Mouse (Mus musculus): ENCODE results near the gene Bbx.

Gene Bbx

GRCm38 (mm10) chr16:50315349-50315969 is 116.7 kb downstream of the Bbx start:
- no peak for DNase-seq (ENCODE audit: low read depth, low spot score)

- DNase-seq (ENCODE audit: low read depth, low spot score): no peak
Measured at GRCm38 (mm10) chr16:50311588-50311987, 120.6 kb downstream of the Bbx start.

DNA sequence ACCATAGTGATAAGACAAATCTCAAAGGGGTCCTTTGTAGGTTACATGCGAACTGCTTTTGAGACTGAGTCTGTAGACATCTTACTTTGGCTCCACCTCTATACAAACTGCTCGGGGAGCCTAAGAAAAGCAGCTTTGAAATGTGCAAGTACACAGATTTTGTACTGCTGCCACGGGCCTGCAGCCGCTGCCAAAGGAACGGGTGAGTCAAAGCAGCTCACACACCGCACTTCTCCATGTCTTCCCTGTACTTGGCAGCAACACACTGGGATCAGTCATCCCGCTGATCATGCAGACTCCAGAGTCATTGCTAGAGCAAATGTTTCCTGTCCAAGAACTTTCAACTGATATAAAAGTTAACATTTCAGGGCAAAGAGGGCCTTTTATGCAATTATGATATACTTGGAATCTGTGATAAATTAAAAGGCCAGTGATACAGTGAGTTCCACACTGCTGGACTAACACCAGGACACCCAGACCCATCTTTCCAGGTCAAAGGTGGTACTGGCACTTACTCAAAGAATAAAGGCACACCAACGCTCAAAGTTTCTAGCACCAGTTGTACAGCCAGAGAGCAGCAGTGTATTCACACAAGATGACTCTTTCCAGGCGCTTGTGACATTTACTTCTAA is 122.7 kb downstream of the Bbx start:
- no peak for DNase-seq (ENCODE audit: low read depth, low spot score)

- DNase-seq (ENCODE audit: low read depth, low spot score): no peak
Measured at GRCm38 (mm10) chr16:50308256-50308655, 123.9 kb downstream of the Bbx start.

DNA sequence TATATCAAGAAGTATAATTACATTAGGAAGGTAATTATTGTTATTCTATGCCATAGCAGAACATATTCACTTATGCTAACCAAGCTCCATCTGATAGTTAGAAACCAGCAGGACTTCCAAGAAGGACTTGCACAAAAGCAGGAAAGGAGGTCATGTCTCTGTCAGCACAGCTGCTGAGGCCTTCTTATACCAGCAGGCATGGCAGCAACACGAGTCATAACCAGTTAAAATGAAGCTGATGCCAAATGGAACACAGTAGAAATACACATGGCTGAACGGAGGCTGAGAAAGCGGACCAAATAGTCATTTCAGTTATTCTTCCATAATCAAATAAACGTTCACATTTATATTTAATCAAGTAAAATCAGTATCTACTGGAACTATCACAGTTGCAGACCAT is 125.0 kb downstream of the Bbx start:
- no peak for DNase-seq (ENCODE audit: low read depth, low spot score)

DNA sequence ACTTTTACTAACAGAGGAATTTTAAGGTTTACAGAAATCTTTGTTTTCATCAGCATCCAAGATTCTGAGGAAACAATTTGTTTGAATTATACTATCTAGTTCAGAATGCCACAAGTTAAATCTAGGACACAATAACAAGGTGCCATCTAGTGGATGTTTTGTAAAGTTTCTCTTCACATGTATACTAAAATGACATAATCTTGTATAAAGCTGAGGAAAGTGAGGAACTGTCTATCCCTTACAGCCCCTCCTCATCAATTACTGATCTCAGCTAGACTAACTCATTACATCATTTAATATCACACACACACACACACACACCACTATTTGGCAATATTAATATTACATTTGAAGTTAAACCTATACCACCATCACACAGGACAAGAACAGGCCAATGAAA is 125.5 kb downstream of the Bbx start:
- no peak for DNase-seq (ENCODE audit: low read depth, low spot score)

- DNase-seq (ENCODE audit: low read depth, low spot score): no peak
Measured at GRCm38 (mm10) chr16:50305156-50305555, 127.0 kb downstream of the Bbx start.

DNA sequence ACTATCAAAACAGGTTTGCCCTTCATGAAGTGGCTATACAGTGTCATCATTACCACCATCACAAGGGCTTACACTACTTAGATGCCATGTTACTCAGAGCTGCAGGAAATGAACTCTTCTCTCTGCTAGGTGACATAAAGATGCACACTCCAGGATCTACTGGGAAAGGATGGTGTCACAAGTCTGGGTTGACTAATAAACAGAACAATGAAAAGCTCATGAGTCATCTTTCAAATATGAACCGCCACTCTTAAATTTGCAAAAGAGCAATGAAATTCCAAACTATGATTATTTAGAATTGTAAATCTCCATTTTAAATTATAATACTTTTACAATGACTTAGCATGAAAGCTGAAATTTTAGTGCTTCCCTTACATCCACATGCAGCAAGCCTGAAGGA is 129.6 kb downstream of the Bbx start:
- no peak for DNase-seq (ENCODE audit: low read depth, low spot score)

GRCm38 (mm10) chr16:50298743-50299443 is 133.3 kb downstream of the Bbx start:
- peak; percentile 10 for DNase-seq (ENCODE audit: low read depth, low spot score)

- DNase-seq (ENCODE audit: low read depth, low spot score): peak; percentile 18
Measured at GRCm38 (mm10) chr16:50293502-50294228, 138.5 kb downstream of the Bbx start.

GRCm38 (mm10) chr16:50292834-50293233 is 139.4 kb downstream of the Bbx start:
- no peak for DNase-seq (ENCODE audit: low read depth, low spot score)

- DNase-seq (ENCODE audit: low read depth, low spot score): no peak
Measured at GRCm38 (mm10) chr16:50289764-50290163, 142.4 kb downstream of the Bbx start.

- DNase-seq (ENCODE audit: low read depth, low spot score): no peak
Measured at GRCm38 (mm10) chr16:50272813-50273212, 159.4 kb downstream of the Bbx start.

DNA sequence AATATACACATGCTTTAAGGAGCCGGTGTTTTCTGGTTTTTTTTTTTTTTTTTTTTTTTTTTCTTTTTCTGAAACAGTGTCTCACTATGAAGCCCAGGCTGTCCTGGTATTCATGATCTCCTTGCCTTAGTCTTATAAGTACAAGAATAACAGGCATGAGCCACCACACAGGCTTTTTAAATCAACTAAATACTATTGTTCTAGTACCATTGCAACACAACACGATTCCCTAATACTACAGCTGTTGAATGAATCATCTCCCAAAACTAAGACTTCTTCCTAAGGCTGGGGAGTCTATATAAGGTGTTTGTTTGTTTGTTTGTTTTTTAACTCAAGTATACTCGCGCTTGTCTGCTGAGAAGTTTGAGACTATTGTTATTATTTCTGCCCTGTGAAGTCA is 169.5 kb downstream of the Bbx start:
- no peak for DNase-seq (ENCODE audit: low read depth, low spot score)

GRCm38 (mm10) chr16:50262209-50262608 is 170.0 kb downstream of the Bbx start:
- no peak for DNase-seq (ENCODE audit: low read depth, low spot score)

DNA sequence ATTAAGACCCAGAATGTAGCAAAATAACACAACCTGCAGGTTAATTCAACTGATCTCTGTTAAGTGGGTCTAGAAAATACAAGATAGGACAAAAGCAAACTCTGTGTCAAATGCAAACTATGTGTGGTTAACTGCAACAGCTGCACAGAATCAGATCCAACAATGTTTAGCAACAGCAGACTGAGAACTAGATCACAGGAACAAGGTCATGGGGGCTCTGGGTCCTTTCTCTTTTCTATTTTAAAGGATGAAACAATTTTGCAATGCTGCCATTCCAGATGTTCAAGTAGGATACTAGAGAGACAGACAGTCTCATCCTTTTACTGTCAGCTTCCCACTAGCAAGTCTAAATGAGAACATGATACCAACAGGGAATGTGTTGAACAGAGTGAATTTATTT is 170.4 kb downstream of the Bbx start:
- DNase-seq (ENCODE audit: low read depth, low spot score): no peak

GRCm38 (mm10) chr16:50254522-50255159 is 177.5 kb downstream of the Bbx start:
- DNase-seq (ENCODE audit: low read depth, low spot score): peak; percentile 27

DNA sequence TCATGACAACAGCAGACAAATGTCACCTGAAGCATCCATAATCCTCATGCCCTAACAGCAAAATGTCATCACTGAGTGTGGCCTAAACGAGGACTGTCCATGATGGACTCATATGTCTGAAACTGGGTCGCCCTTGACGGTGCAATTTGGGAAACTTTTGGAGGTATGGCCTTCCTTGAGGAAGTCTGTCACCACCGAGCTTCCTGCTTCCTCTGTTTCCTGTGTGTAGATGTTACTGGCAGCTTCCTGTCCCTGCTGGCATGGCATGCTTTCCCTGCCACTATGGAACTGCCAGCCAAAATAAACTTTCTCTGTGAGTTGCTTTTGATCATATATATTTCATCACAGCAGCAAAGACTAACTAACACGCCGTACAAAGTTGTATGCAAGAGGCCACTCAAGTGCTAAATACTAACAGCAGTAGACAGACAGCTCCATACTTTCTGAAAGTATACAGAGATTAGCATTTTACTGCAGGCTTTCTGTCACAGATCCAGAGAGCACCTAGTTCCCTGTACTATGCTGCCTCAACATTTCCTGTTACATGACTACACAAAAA is 180.7 kb downstream of the Bbx start:
- no peak for DNase-seq (ENCODE audit: low read depth, low spot score)

DNA sequence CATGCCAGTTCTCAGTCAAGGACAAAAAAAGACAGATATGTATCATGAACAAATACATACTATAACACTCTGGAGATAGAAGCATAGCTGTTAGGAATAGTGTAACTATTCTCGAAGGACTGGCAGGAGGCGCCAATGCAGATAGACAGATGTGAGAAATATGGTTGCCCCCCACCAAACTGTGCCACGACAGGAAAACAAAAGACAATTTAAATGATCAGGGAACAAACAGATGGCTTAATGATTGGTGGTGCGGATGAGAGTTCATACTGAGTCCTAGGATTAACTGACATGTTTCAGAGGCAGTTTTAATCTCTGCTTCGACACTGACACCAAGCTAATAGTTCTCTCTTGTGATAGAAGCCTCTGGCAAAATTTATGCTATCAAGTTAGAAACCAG is 181.7 kb downstream of the Bbx start:
- no peak for DNase-seq (ENCODE audit: low read depth, low spot score)

DNA sequence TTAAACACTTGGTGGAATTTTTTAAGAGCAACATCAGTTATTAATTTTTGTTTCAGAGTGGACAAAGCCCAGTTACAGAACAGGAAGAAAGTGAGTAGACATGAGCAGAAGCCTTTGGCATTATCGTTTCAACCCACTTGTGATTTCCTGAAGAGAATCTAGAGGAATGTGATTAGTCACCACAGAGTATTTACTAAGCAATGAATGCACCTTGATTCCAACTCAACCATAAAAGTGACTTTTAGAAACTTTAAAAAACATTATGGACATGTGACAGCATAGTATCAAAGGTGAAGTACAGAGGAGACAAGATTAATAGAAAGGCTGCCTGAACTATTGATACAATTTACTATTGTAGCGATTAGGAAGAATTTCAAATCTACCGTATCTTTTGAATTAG is 183.2 kb downstream of the Bbx start:
- no peak for DNase-seq (ENCODE audit: low read depth, low spot score)

DNA sequence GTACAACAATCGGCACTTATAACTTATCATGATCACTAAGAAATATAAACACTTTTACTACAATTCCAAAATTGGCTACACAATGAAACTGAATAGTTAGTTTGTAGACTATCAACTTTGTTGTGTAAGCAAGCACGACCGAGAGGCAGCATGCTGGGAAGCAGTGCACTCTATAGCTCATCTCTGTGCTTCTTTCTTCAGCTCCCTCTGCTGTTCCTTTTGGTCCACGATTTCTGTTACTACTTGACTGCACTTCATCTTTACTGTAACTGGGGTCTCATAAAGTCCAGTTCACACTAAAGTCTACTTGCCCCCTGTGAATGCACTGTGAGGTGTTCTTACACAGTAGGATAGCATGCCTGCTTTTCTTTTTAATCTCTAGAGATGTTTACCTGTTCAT is 189.7 kb downstream of the Bbx start:
- DNase-seq (ENCODE audit: low read depth, low spot score): no peak

- DNase-seq (ENCODE audit: low read depth, low spot score): no peak
Measured at GRCm38 (mm10) chr16:50241604-50242003, 190.6 kb downstream of the Bbx start.
